Mouse (Mus musculus): Measurements from ENCODE around the gene Rflna. TPM values are rescaled to one million over a fixed set of nuclear protein-coding genes. Genes with fewer than 3 reads are reported as not detected.

Gene Rflna
- polyA plus RNA-seq, 1 experiment = 0.61 TPM

DNA sequence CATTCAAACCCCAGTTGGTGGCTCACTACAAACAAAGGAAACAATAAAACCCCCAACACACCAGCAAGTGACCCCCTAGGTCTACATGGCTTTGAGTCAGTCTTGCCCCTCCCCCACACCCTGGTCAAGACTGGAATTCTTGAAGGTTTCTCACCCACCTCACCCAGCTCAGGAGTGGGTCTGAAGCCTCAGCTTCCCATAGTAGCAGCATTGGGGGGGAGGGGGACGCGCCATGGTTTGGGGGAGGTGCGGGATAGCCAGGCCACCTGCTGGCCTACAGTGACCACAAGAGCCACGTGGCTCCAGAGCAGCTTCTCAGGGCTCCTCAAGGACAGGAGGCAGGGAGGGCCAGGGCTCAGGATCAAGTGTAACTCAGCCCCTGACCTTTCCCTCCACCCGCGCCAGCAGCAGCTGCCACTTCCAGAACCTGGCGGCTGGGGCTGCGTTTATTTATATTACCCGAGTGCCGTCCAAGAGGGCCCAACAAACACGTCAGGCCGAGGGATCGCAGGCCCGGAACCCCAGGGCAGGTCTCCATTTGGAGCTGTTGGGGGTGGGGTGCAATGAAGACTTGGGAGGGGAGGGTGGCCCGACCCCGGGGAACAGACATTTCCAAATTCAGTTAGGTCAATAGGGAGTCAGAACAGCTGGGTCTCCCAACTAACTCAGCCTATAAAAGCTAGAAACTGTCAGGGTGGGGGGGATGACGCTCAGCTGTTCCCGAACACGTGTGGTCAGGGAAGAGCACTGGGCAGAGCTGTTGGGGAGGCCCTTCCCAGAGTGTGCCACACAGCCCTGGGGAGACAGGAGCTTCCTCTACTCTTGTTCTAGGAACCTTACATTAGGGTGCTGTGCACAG is 53.9 kb downstream of the Rflna start:
- WGBS = 31% methylated on average over 19 of the region's 19 CpGs
- Histone ChIP-seq H3K4me1 (ENCODE audit: control insufficient read depth, insufficient read depth, low read length) (peaks cover 83% of the 10 kb centered on the region), H3K4me3 (replicated peaks; ENCODE audit: insufficient read depth, low read depth, low read length) (peak overlapping the region; percentile 56), H3K27ac (ENCODE audit: insufficient read depth, low read length) (no peak overlapping the region; the same call in 1 of the 2 replicates), H3K27me3 (ENCODE audit: control insufficient read depth, insufficient read depth, low read length) (no peaks in the 10 kb centered on the region)
- no peak for DNase-seq
- no peak for TF ChIP-seq CTCF (IDR thresholded peaks at IDR 0.05; ENCODE audit: borderline replicate concordance, insufficient read depth, low read depth, low read length)
- TF ChIP-seq POLR2A (IDR thresholded peaks at IDR 0.05; ENCODE audit: borderline replicate concordance, insufficient read depth, low read length) = no peak

DNA sequence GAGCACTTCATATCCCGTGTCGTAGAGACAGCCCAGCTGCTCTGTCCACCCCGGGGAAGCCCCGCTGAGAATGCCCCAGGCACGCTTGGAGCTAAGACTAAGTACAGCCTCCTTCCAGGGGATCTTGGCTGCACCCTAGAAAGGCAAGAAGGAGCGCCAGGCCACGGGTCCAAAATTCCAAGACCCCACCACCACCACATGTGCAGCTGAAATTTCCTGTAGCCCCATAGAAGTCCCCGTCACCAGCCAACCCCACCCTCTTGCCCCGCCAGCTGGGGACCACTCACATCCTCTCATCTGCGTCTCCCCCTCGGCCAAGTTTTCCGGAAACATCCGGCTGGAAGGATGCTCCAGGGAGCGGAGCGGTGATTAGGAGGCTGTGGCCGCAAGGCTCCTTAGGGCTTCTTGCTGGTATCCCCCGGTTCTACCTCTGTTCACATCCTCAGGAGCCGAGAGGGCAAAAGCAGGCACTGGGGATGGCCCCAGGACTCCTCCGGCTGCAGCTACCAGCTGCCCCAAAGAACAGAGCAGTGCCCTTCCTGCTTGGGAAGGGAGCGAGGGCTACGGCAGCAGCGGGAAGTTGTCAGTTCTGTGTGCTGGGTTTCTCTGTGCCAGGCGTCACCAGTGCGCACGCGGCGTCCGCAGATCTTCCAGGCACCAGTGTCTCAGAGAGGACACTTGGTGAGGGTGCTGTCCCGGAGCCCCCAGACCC is 54.7 kb downstream of the Rflna start:
- TF ChIP-seq POLR2A (IDR thresholded peaks at IDR 0.05; ENCODE audit: borderline replicate concordance, insufficient read depth, low read length) = no peak
- no peak for TF ChIP-seq CTCF (IDR thresholded peaks at IDR 0.05; ENCODE audit: borderline replicate concordance, insufficient read depth, low read depth, low read length)
- WGBS = 21% methylated on average over 29 of the region's 29 CpGs
- no peak for DNase-seq
- peak overlapping the region; percentile 64 for H3K27ac ChIP-seq (ENCODE audit: insufficient read depth, low read length)
- H3K4me3 ChIP-seq (replicated peaks; ENCODE audit: insufficient read depth, low read depth, low read length) = peak overlapping the region; percentile 56
- H3K27me3 ChIP-seq (ENCODE audit: control insufficient read depth, insufficient read depth, low read length) = no peaks in the 10 kb centered on the region
- peaks cover 79% of the 10 kb centered on the region for H3K4me1 ChIP-seq (ENCODE audit: control insufficient read depth, insufficient read depth, low read length)

- TF ChIP-seq CTCF (IDR thresholded peaks at IDR 0.05; ENCODE audit: borderline replicate concordance, insufficient read depth, low read depth, low read length) = no peak
- no peak for TF ChIP-seq POLR2A (IDR thresholded peaks at IDR 0.05; ENCODE audit: borderline replicate concordance, insufficient read depth, low read length)
- under 1% methylated on average over 29 of the region's 29 CpGs for WGBS
- Histone ChIP-seq H3K4me1 (ENCODE audit: control insufficient read depth, insufficient read depth, low read length) (peaks cover 80% of the 10 kb centered on the region), H3K4me3 (replicated peaks; ENCODE audit: insufficient read depth, low read depth, low read length) (peak overlapping the region; percentile 56), H3K27ac (ENCODE audit: insufficient read depth, low read length) (peak overlapping the region; percentile 64), H3K27me3 (ENCODE audit: control insufficient read depth, insufficient read depth, low read length) (no peaks in the 10 kb centered on the region)
- peak; percentile 83 to 85 for DNase-seq
These were observed 55.2 kb downstream of the Rflna start for GRCm38 (mm10) chr5:125058267-125058668.

Other genes with a start within 250 kb of the Rflna start
- 183 and 200 TPM in 2 replicates for gene Ccdc92, start 140.8 kb upstream of the Rflna start, polyA plus RNA-seq (2012; rRNA removed)
- 67.2 and 72.9 TPM in 2 replicates for gene Zfp664, start 140.5 kb upstream of the Rflna start, polyA plus RNA-seq (2012; rRNA removed)
- gene Ncor2, start 176.0 kb downstream of the Rflna start, polyA plus RNA-seq (2012; rRNA removed) = 86.8 and 93.2 TPM in 2 replicates